Mouse (Mus musculus) kidney, adult 2 months (tissue): Measurements from ENCODE around the gene Tcta. TPM values are rescaled to one million over a fixed set of nuclear protein-coding genes. Genes with fewer than 3 reads are reported as not detected.
"Not testable (repeated sequence)": the region's sequence is repeated elsewhere in the genome, so short reads cannot be mapped to it uniquely, and the experiment has no call there.

Source experiments
- DNase-seq: peaks from one replicate; pipeline ENCODE4 v3.0.0; 2021
- H3K27ac ChIP-seq: fragments of 200-500 bp; 2 replicates; pipeline ENCODE4 v1.5.1; 2012; ENCODE audit warnings: low read depth, low read length, control low read depth, inconsistent platforms; ENCODE audit not compliant: insufficient read depth
- H3K27me3 ChIP-seq: fragments of 200-500 bp; replicated peaks from 2 replicates; pipeline ENCODE4 v1.6.1; 2012; ENCODE audit warnings: mild to moderate bottlenecking, moderate library complexity, low read length, inconsistent platforms; ENCODE audit not compliant: control insufficient read depth, insufficient read depth
- H3K36me3 ChIP-seq: fragments of 200-500 bp; 2 replicates; pipeline ENCODE4 v1.6.1; 2012; ENCODE audit warnings: mild to moderate bottlenecking, moderate library complexity, low read length, inconsistent platforms; ENCODE audit not compliant: control insufficient read depth, insufficient read depth
- H3K4me1 ChIP-seq: fragments of 200-500 bp; 2 replicates; pipeline ENCODE4 v1.6.1; 2011; ENCODE audit warnings: low read length; ENCODE audit not compliant: control insufficient read depth, insufficient read depth
- H3K4me3 ChIP-seq: fragments of 200-500 bp; 2 replicates; pipeline ENCODE4 v1.5.1; 2011; ENCODE audit warnings: mild to moderate bottlenecking, low read depth, low read length, control low read depth; ENCODE audit not compliant: insufficient read depth
- CTCF ChIP-seq: fragments of 200-500 bp; conservative IDR thresholded peaks from 2 replicates; pipeline ENCODE4 v1.5.1; 2011; ENCODE audit warnings: low read depth, mild to moderate bottlenecking, control low read depth, low read length, moderate library complexity, mixed read lengths; ENCODE audit not compliant: insufficient read depth, insufficient read length
- POLR2A ChIP-seq: fragments of 200-500 bp; IDR thresholded peaks from one replicate; pipeline ENCODE4 v1.6.1; 2011; ENCODE audit warnings: low read depth, low read length, control low read depth
- WGBS: fragments of 180-500 bp; shearing (Covaris S2); methylation state at CpG from one replicate; pipeline ENCODE4 v1.1.7; 2018; 5-methylcytosine and 5-hydroxymethylcytosine counted together
- polyA plus RNA-seq: library from polyadenylated mRNA; depleted of rRNA; stranded (reverse); fragments of >200 nt; gene quantifications from 2 replicates; pipeline ENCODE4 v1.2.3, GENCODE M21; 2012

Tcta gene
- polyA plus RNA-seq, 1 experiment = 55.3 TPM

- H3K27ac ChIP-seq = peak overlapping the region; percentile 3
- H3K4me3 ChIP-seq = no peak overlapping the region
- H3K27me3 ChIP-seq = no peaks in the 10 kb centered on the region
- peaks cover 8% of the 10 kb centered on the region for H3K4me1 ChIP-seq
- no peaks in the 10 kb centered on the region for H3K36me3 ChIP-seq
- TF ChIP-seq POLR2A = no peak
- TF ChIP-seq CTCF = no peak
- peak; percentile 85 for DNase-seq
- WGBS = 20% methylated on average over 8 of the region's 8 CpGs
Measured at GRCm38 (mm10) chr9:108280071-108280828, 25.7 kb downstream of the Tcta start.

- Histone ChIP-seq H3K36me3 (no peaks in the 10 kb centered on the region), H3K27me3 (no peaks in the 10 kb centered on the region), H3K4me1 (peaks cover 10% of the 10 kb centered on the region), H3K4me3 (no peak overlapping the region), H3K27ac (no peak overlapping the region)
- 59% methylated on average over 10 of the region's 10 CpGs for WGBS
- TF ChIP-seq CTCF = peak; percentile 81
- TF ChIP-seq POLR2A = no peak
- DNase-seq = peak; percentile 62
Measured at GRCm38 (mm10) chr9:108278697-108279450, 27.1 kb downstream of the Tcta start.

GRCm38 (mm10) chr9:108275331-108275659 lies 30.7 kb downstream of the Tcta start:
- no peaks in the 10 kb centered on the region for H3K36me3 ChIP-seq
- WGBS = 35% methylated on average over 6 of the region's 6 CpGs
- DNase-seq = peak; percentile 9
- TF ChIP-seq POLR2A (no peak), CTCF (no peak)
- no peak overlapping the region for H3K4me3 ChIP-seq
- no peaks in the 10 kb centered on the region for H3K27me3 ChIP-seq
- H3K27ac ChIP-seq = 0 out of 2 replicates have a peak overlapping the region, but pooled peaks have one; percentile 8
- peaks cover 14% of the 10 kb centered on the region for H3K4me1 ChIP-seq

- no peak for TF ChIP-seq POLR2A
- no peak for TF ChIP-seq CTCF
- no peaks in the 10 kb centered on the region for H3K27me3 ChIP-seq
- WGBS = 59% methylated on average over 5 of the region's 5 CpGs
- H3K36me3 ChIP-seq = no peaks in the 10 kb centered on the region
- H3K27ac ChIP-seq = peak overlapping the region; percentile 8
- H3K4me3 ChIP-seq = no peak overlapping the region
- no peak for DNase-seq
- peaks cover 14% of the 10 kb centered on the region for H3K4me1 ChIP-seq
Measured at GRCm38 (mm10) chr9:108274476-108275330, 31.3 kb downstream of the Tcta start.

GRCm38 (mm10) chr9:108273485-108273884 lies 32.5 kb downstream of the Tcta start:
- no peak overlapping the region for H3K27ac ChIP-seq

GRCm38 (mm10) chr9:108272691-108273090 lies 33.3 kb downstream of the Tcta start:
- Histone ChIP-seq H3K27ac (no peak overlapping the region), H3K27me3 (no peaks in the 10 kb centered on the region), H3K4me3 (no peak overlapping the region), H3K4me1 (peaks cover 14% of the 10 kb centered on the region), H3K36me3 (no peaks in the 10 kb centered on the region)
- TF ChIP-seq POLR2A = no peak
- no peak for TF ChIP-seq CTCF
- 65% methylated on average over 5 of the region's 5 CpGs for WGBS
- no peak for DNase-seq

More at GRCm38 (mm10) chr9:108273485-108273884, 32.5 kb downstream of the Tcta start:
- no peaks in the 10 kb centered on the region for H3K36me3 ChIP-seq
- WGBS = 86% methylated on average over 4 of the region's 4 CpGs
- H3K27me3 ChIP-seq = no peaks in the 10 kb centered on the region
- peaks cover 14% of the 10 kb centered on the region for H3K4me1 ChIP-seq
- no peak overlapping the region for H3K4me3 ChIP-seq
- DNase-seq = no peak
- TF ChIP-seq CTCF (no peak), POLR2A (no peak)

- 15% methylated on average over 2 of the region's 2 CpGs for WGBS
Measured at GRCm38 (mm10) chr9:108271941-108272340, 34.0 kb downstream of the Tcta start.

GRCm38 (mm10) chr9:108268701-108269100 lies 37.3 kb downstream of the Tcta start:
- 57% methylated on average over 7 of the region's 7 CpGs for WGBS
- H3K36me3 ChIP-seq, H3K4me1 ChIP-seq, H3K27me3 ChIP-seq, H3K4me3 ChIP-seq, H3K27ac ChIP-seq: not testable (repeated sequence)
- DNase-seq = peak; percentile 33

More at GRCm38 (mm10) chr9:108271941-108272340, 34.0 kb downstream of the Tcta start:
- Histone ChIP-seq H3K4me1 (peaks cover 17% of the 10 kb centered on the region), H3K36me3 (no peaks in the 10 kb centered on the region), H3K4me3 (no peak overlapping the region), H3K27ac (no peak overlapping the region), H3K27me3 (no peaks in the 10 kb centered on the region)
- TF ChIP-seq POLR2A = no peak
- DNase-seq = peak; percentile 59
